ENCODE assay signal across 8 mouse cellular contexts in genomic region chr4:34613571-34614145, GRCm38 (mm10). TPM values are rescaled to one million over a fixed set of nuclear protein-coding genes. Genes with fewer than 3 reads are reported as not detected.
DNase-seq lines count a peak whose midpoint lies in the region; ATAC-seq lines count a peak whose summit lies in the region.

No protein-coding gene starts in this region.

- peaks cover 70% of the 10 kb centered on the region for H3K79me2 ChIP-seq in macrophage (ENCODE audit: inconsistent target)

- no peaks in the 10 kb centered on the region for H3K9me3 ChIP-seq in megakaryocyte, embryonic 14.5 days
- H3K9me3 ChIP-seq in forebrain, embryonic 15.5 days: no peaks in the 10 kb centered on the region

- DNase-seq in kidney, postnatal 10 days: peak; percentile 62
- DNase-seq in thymus, postnatal 4 days: no peak

- no peaks in the 10 kb centered on the region for H3K27me3 ChIP-seq in megakaryocyte, embryonic 14.5 days (replicated peaks)
- no peaks in the 10 kb centered on the region for H3K27me3 ChIP-seq in forebrain, embryonic 15.5 days

- H3K4me2 ChIP-seq in forebrain, embryonic 15.5 days (replicated peaks): peak overlapping the region; percentile 82

- WGBS in forebrain, embryonic 15.5 days: 51% methylated on average over 6 of the region's 6 CpGs
- WGBS in macrophage (ENCODE audit: missing documents): 45% methylated on average over 6 of the region's 6 CpGs

- H3K36me3 ChIP-seq in megakaryocyte, embryonic 14.5 days (replicated peaks; ENCODE audit: low read length): peaks cover 41% of the 10 kb centered on the region
- H3K36me3 ChIP-seq in forebrain, embryonic 15.5 days: peaks cover 5% of the 10 kb centered on the region
- H3K36me3 ChIP-seq in macrophage (ENCODE audit: inconsistent target): peaks cover 13% of the 10 kb centered on the region; the same call in 1 of the 2 replicates

- peaks cover 36% of the 10 kb centered on the region for H3K4me1 ChIP-seq in megakaryocyte, embryonic 14.5 days
- H3K4me1 ChIP-seq in brown adipose tissue, adult 24 weeks (ENCODE audit: control insufficient read depth, insufficient read depth, insufficient read length, low read length): peaks cover 8% of the 10 kb centered on the region; the same call in 1 of the 2 replicates
- peaks cover 24% of the 10 kb centered on the region for H3K4me1 ChIP-seq in forebrain, embryonic 15.5 days

- H3K4me3 ChIP-seq in megakaryocyte, embryonic 14.5 days (replicated peaks): peak overlapping the region; percentile 99
- peak overlapping the region; percentile 99 for H3K4me3 ChIP-seq in brown adipose tissue, adult 24 weeks (ENCODE audit: insufficient read depth, low read depth, low read length)
- peak overlapping the region; percentile 91 for H3K4me3 ChIP-seq in forebrain, embryonic 15.5 days
- peak overlapping the region; percentile 79 for H3K4me3 ChIP-seq in macrophage (ENCODE audit: inconsistent target)

- peak overlapping the region; percentile 57 for H3K27ac ChIP-seq in brown adipose tissue, adult 24 weeks (replicated peaks; ENCODE audit: low read depth, low read length)
- no peak overlapping the region for H3K27ac ChIP-seq in forebrain, embryonic 15.5 days (replicated peaks)
- peak overlapping the region; percentile 69; the same call in 1 of the 2 replicates for H3K27ac ChIP-seq in macrophage

- peak overlapping the region; percentile 79 for H3K9ac ChIP-seq in forebrain, embryonic 15.5 days (replicated peaks)

- ATAC-seq in megakaryocyte, adult 5-6 weeks (ENCODE audit: poor library complexity, severe bottlenecking): no peak
- ATAC-seq in forebrain, embryonic 15.5 days (replicated peaks): no peak
- no peak for ATAC-seq in erythroid progenitor cell, adult 5-6 weeks (replicated peaks; ENCODE audit: low FRiP score, poor library complexity, severe bottlenecking)

RNA-seq across cellular contexts. Expression of gene Orc3, which starts 1.1 kb away (rescaled TPM):
- 1.9 TPM in 1 of 2 replicates, not detected in the other for polyA plus RNA-seq in megakaryocyte, embryonic 14.5 days (2012; ENCODE audit: insufficient read depth, low replicate concordance)
- 61.1 and 71.6 TPM in 2 replicates for total RNA-seq in megakaryocyte, adult 5-6 weeks (2015)
- 55.7 and 61.4 TPM in 2 replicates for total RNA-seq in megakaryocyte, adult 5-6 weeks (2017)
- 45.3 and 46.0 TPM in 2 replicates for polyA plus RNA-seq in brown adipose tissue, adult 24 weeks (2012; ENCODE audit: insufficient read depth, insufficient read length, missing spikeins)
- 92.9 and 93.2 TPM in 2 replicates for polyA plus RNA-seq in forebrain, embryonic 15.5 days (2015; fragmentation: Nextera tagmentation; extraction: Ambion mirVana)
- total RNA-seq in macrophage (2018; cell fraction: chromatin; rRNA removed): 100 to 1,000 TPM in 18 of 26 experiments, 10 to 100 TPM in 8; 50.7 to 220 (median 160) TPM
- 10 to 100 TPM; 17.1 to 34.6 (median 25.3) TPM for total RNA-seq in macrophage (2018; cell fraction: cytosol; rRNA removed)
- total RNA-seq in macrophage (2018; cell fraction: nucleus; rRNA removed): 100 to 1,000 TPM in 11 of 26 experiments, 10 to 100 TPM in 15; 34.8 to 169 (median 91.9) TPM
- polyA plus RNA-seq in macrophage (2018): 30.9 to 39.7 TPM (median 32.8 TPM) in 3 replicates
- total RNA-seq in erythroid progenitor cell, adult 5-6 weeks (2015; ENCODE audit: low replicate concordance): 42.5 and 69.6 TPM in 2 replicates
- total RNA-seq in erythroid progenitor cell, adult 5-6 weeks (2017; ENCODE audit: low replicate concordance): 33.9 and 34.3 TPM in 2 replicates

RNA-seq across cellular contexts. Expression of gene Rars2, which starts 1.1 kb away (rescaled TPM):
- 2.0 and 17.6 TPM in 2 replicates for polyA plus RNA-seq in megakaryocyte, embryonic 14.5 days (2012; ENCODE audit: insufficient read depth, low replicate concordance)
- total RNA-seq in megakaryocyte, adult 5-6 weeks (2015): 16.1 and 19.4 TPM in 2 replicates
- total RNA-seq in megakaryocyte, adult 5-6 weeks (2017): 15.7 and 21.0 TPM in 2 replicates
- polyA plus RNA-seq in brown adipose tissue, adult 24 weeks (2012; ENCODE audit: insufficient read depth, insufficient read length, missing spikeins): 29.2 and 29.9 TPM in 2 replicates
- 57.1 and 60.2 TPM in 2 replicates for polyA plus RNA-seq in forebrain, embryonic 15.5 days (2015; fragmentation: Nextera tagmentation; extraction: Ambion mirVana)
- 10 to 100 TPM in 25 of 26 experiments, 1 to 10 TPM in 1; 9.5 to 65.3 (median 38.2) TPM for total RNA-seq in macrophage (2018; cell fraction: chromatin; rRNA removed)
- 10 to 100 TPM; 12.3 to 20.3 (median 17.1) TPM for total RNA-seq in macrophage (2018; cell fraction: cytosol; rRNA removed)
- 10 to 100 TPM in 21 of 26 experiments, 1 to 10 TPM in 5; 6.0 to 53.4 (median 20.1) TPM for total RNA-seq in macrophage (2018; cell fraction: nucleus; rRNA removed)
- polyA plus RNA-seq in macrophage (2018): 14.8 to 30.0 TPM (median 29.9 TPM) in 3 replicates
- total RNA-seq in erythroid progenitor cell, adult 5-6 weeks (2015; ENCODE audit: low replicate concordance): 7.2 and 26.0 TPM in 2 replicates
- total RNA-seq in erythroid progenitor cell, adult 5-6 weeks (2017; ENCODE audit: low replicate concordance): 10.4 and 21.5 TPM in 2 replicates

Comparison
In these comparisons a context has a peak if more than half of its experiments do, and no peak if none do; other contexts are left out.
1. RNA of gene Orc3, which starts 1.1 kb away (polyA plus RNA-seq): 92.9 to 93.2 TPM in forebrain, embryonic 15.5 days, 45.3 to 46.0 TPM in brown adipose tissue, adult 24 weeks and 30.9 to 39.7 TPM in macrophage; 1.9 TPM in megakaryocyte, embryonic 14.5 days; every median in the first group is over 10 times any median in the second.
2. Peak in every context shown above with its lines, with median percentiles within 50 percentile points of each other: H3K4me3 ChIP-seq.